Mouse (Mus musculus) R1 (cell line): ENCODE results near the gene Gm21915.

Experiments used
- DNase-seq: peaks from one replicate; pipeline ENCODE4 v3.0.0-alpha.2; 2018; ENCODE audit warnings: low read depth, low spot score

The Gm21915 gene

GRCm38 (mm10) chr9:40717182-40717874 is 46.9 kb downstream of the Gm21915 start:
- DNase-seq, result no peak

- no peak for DNase-seq
These were observed 47.4 kb downstream of the Gm21915 start for GRCm38 (mm10) chr9:40717875-40718185.
